Mouse (Mus musculus): Measurements from ENCODE around the gene Pawr. TPM values are rescaled to one million over a fixed set of nuclear protein-coding genes. Genes with fewer than 3 reads are reported as not detected.

The Pawr gene
- polyA plus RNA-seq, 1 experiment from 2014 or later, result 7.1 TPM

DNA sequence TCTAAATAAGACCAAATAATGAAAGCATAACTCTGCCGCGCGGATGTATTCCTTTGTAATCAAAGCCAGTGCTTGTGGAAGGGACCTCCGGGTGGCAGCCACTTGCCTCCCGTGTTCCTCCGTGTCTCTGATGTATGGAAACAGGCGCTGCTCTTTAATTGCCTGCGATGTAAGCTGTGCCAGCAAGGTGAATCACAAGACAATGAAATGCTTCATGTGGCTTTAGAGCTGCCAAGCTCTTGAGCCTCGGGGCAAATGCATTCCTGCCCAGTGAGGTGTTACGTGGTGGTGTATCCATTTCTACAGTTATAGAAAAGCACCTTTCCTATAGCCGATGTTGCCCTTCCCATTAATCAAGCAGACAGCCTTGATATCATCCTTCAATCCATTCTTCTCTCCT, 24.1 kb upstream of the Pawr start:
- Histone ChIP-seq H3K4me1 (ENCODE audit: control insufficient read depth, insufficient read depth, low read length) (no peaks in the 10 kb centered on the region), H3K4me2 (ENCODE audit: low read depth, low read length) (no peak overlapping the region), H3K9ac (ENCODE audit: low read length) (no peak overlapping the region), H3K9me3 (replicated peaks; ENCODE audit: control insufficient read depth, low read length) (no peaks in the 10 kb centered on the region), H3K27ac (ENCODE audit: low read length) (no peak overlapping the region), H3K4me3 (replicated peaks; ENCODE audit: low read length) (no peak overlapping the region), H3K27me3 (ENCODE audit: control insufficient read depth, insufficient read depth, low read length) (no peaks in the 10 kb centered on the region), H3K36me3 (ENCODE audit: control insufficient read depth, insufficient read depth, low read length) (no peaks in the 10 kb centered on the region)
- 68% methylated on average over 11 of the region's 11 CpGs for WGBS
- no peak for ATAC-seq (ENCODE audit: insufficient read depth, low FRiP score)

DNA sequence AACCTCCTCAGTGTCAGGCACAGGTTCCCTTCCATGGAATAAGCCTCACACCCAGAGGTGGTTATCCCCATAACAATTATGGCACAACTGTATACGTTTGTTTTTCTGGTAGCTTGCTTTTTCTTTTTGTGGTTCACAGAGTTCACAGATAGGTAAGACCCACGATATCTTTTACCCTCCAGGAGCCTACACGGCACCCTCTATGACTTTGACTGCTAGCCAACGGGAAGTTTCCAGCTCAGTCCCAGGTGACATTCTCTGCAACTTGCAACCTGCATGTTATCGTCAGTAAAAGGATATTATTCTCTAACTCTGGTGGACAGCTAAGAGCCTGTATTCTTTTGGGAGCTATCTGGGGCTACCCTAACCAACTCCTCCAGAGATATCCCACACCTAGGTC, 21.7 kb upstream of the Pawr start:
- H3K9ac ChIP-seq (ENCODE audit: low read length), result no peak overlapping the region
- no peak overlapping the region for H3K4me2 ChIP-seq (ENCODE audit: low read depth, low read length)
- no peaks in the 10 kb centered on the region for H3K4me1 ChIP-seq (ENCODE audit: control insufficient read depth, insufficient read depth, low read length)
- H3K27me3 ChIP-seq (ENCODE audit: control insufficient read depth, insufficient read depth, low read length), result no peaks in the 10 kb centered on the region
- H3K36me3 ChIP-seq (ENCODE audit: control insufficient read depth, insufficient read depth, low read length), result no peaks in the 10 kb centered on the region
- no peaks in the 10 kb centered on the region for H3K9me3 ChIP-seq (replicated peaks; ENCODE audit: control insufficient read depth, low read length)
- no peak overlapping the region for H3K4me3 ChIP-seq (replicated peaks; ENCODE audit: low read length)
- no peak overlapping the region for H3K27ac ChIP-seq (ENCODE audit: low read length)
- 76% methylated on average over 5 of the region's 5 CpGs for WGBS
- ATAC-seq (ENCODE audit: insufficient read depth, low FRiP score), result no peak

DNA sequence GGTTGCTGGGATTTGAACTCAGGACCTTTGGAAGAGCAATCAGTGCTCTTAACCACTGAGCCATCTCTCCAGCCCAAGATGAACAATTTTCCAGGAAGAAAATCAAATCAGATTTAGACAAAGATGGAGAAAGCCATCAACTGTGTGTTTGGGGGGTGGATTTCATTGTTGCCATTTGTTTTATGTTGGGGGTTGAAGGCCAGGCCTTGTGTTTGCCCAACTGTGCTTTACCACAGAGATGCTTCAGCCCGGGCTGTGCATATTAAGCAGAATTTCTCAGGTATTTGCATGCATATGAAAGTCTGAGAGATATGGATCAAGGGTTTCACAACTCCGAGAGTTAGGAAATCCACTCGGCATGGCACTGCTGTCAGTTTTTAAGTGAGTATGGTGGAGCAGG, 20.5 kb upstream of the Pawr start:
- H3K9ac ChIP-seq (ENCODE audit: low read length), result no peak overlapping the region
- H3K9me3 ChIP-seq (replicated peaks; ENCODE audit: control insufficient read depth, low read length), result no peaks in the 10 kb centered on the region
- H3K27me3 ChIP-seq (ENCODE audit: control insufficient read depth, insufficient read depth, low read length), result no peaks in the 10 kb centered on the region
- no peak overlapping the region for H3K4me2 ChIP-seq (ENCODE audit: low read depth, low read length)
- no peak for ATAC-seq (ENCODE audit: insufficient read depth, low FRiP score)
- no peak overlapping the region for H3K4me3 ChIP-seq (replicated peaks; ENCODE audit: low read length)
- H3K4me1 ChIP-seq (ENCODE audit: control insufficient read depth, insufficient read depth, low read length), result no peaks in the 10 kb centered on the region
- no peak overlapping the region for H3K27ac ChIP-seq (ENCODE audit: low read length)
- 85% methylated on average over 3 of the region's 3 CpGs for WGBS
- H3K36me3 ChIP-seq (ENCODE audit: control insufficient read depth, insufficient read depth, low read length), result no peaks in the 10 kb centered on the region

DNA sequence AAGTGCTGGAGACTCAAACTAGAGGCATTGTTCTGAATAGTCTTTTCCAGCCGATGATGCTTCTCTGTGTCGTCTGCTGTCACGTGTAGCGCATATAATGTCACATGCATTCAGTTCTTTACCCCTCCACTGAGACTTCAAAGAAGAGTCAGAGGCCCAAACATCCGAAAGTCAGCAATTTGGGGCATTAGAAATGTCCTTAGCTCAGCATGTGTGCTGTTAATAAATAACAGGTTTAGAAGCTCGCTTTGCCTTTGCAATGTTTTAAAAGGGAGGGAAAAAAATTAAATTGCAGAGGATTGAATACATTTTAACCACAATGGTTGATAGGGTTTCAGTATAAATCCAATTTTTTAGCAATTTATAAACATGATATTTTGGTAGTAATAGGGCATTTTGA, 18.1 kb upstream of the Pawr start:
- no peaks in the 10 kb centered on the region for H3K27me3 ChIP-seq (ENCODE audit: control insufficient read depth, insufficient read depth, low read length)
- WGBS, result 71% methylated on average over 6 of the region's 6 CpGs
- H3K9me3 ChIP-seq (replicated peaks; ENCODE audit: control insufficient read depth, low read length), result no peaks in the 10 kb centered on the region
- no peak overlapping the region for H3K9ac ChIP-seq (ENCODE audit: low read length)
- no peak overlapping the region for H3K4me2 ChIP-seq (ENCODE audit: low read depth, low read length)
- no peaks in the 10 kb centered on the region for H3K36me3 ChIP-seq (ENCODE audit: control insufficient read depth, insufficient read depth, low read length)
- no peaks in the 10 kb centered on the region for H3K4me1 ChIP-seq (ENCODE audit: control insufficient read depth, insufficient read depth, low read length)
- no peak for ATAC-seq (ENCODE audit: insufficient read depth, low FRiP score)
- H3K4me3 ChIP-seq (replicated peaks; ENCODE audit: low read length), result no peak overlapping the region
- H3K27ac ChIP-seq (ENCODE audit: low read length), result no peak overlapping the region

DNA sequence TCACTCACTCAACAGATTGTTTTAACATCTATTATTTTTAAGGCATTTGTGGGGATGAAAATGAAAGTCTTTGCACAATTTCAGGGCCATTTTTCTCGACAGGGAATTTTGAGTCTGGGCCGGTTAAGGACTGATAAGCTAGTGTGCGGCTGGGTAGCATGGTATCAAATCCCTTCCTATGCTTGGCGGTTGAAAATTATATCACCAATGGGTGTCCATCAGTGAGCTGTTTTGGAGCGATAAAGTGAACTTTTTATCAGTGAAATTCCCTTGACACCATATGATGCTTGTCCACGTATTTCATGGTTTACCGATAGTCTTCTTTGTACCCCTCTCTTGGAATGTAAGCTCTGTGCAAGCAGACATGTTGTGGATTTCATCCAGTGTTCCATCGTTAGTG, 17.5 kb upstream of the Pawr start:
- no peaks in the 10 kb centered on the region for H3K36me3 ChIP-seq (ENCODE audit: control insufficient read depth, insufficient read depth, low read length)
- H3K27ac ChIP-seq (ENCODE audit: low read length), result no peak overlapping the region
- no peak for ATAC-seq (ENCODE audit: insufficient read depth, low FRiP score)
- H3K9ac ChIP-seq (ENCODE audit: low read length), result no peak overlapping the region
- H3K4me1 ChIP-seq (ENCODE audit: control insufficient read depth, insufficient read depth, low read length), result no peaks in the 10 kb centered on the region
- no peaks in the 10 kb centered on the region for H3K9me3 ChIP-seq (replicated peaks; ENCODE audit: control insufficient read depth, low read length)
- H3K4me3 ChIP-seq (replicated peaks; ENCODE audit: low read length), result no peak overlapping the region
- H3K27me3 ChIP-seq (ENCODE audit: control insufficient read depth, insufficient read depth, low read length), result no peaks in the 10 kb centered on the region
- no peak overlapping the region for H3K4me2 ChIP-seq (ENCODE audit: low read depth, low read length)
- WGBS, result 84% methylated on average over 8 of the region's 8 CpGs

DNA sequence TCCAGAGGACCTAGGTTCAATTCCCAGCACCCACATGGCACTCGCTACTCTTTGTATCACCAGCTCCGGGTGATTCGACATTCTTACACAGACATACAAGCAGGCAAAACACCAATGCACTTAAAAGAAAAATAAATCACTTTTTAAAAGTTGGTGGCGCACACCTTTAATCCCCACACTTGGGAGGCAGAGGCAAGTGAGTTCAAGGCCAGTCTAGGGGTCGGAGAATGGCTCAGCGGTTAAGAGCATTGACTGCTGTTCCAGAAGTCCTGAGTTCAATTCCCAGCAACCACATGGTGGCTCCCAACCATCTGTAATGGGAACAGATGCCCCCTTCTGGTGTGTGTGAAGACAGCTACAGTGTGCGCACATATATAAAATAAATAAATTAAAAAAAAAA, 16.7 kb upstream of the Pawr start:
- Histone ChIP-seq H3K27me3 (ENCODE audit: control insufficient read depth, insufficient read depth, low read length) (no peaks in the 10 kb centered on the region), H3K4me1 (ENCODE audit: control insufficient read depth, insufficient read depth, low read length) (no peaks in the 10 kb centered on the region), H3K36me3 (ENCODE audit: control insufficient read depth, insufficient read depth, low read length) (no peaks in the 10 kb centered on the region), H3K4me3 (replicated peaks; ENCODE audit: low read length) (no peak overlapping the region), H3K27ac (ENCODE audit: low read length) (no peak overlapping the region), H3K4me2 (ENCODE audit: low read depth, low read length) (no peak overlapping the region), H3K9ac (ENCODE audit: low read length) (no peak overlapping the region), H3K9me3 (replicated peaks; ENCODE audit: control insufficient read depth, low read length) (no peaks in the 10 kb centered on the region)
- WGBS, result 93% methylated on average over 7 of the region's 7 CpGs
- ATAC-seq (ENCODE audit: insufficient read depth, low FRiP score), result no peak

DNA sequence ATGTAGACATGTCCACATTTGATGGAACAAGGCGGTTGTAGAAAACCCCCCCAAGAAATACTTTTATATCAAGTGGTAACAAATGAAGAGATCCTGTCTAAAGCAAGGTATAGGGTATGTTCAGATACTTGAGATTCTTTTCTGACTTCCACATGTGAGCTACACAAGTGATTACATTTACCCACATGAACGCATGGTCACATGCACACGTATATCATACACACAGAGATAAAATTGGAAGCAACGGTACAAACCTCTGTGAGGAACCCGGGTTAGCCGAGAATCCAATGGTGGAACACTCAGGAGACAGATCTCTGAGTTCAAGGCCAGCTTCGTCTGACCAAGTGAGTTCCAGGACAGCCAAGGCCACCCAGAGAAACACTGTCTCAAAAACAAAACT, 3.6 kb upstream of the Pawr start:
- Histone ChIP-seq H3K27me3 (ENCODE audit: control insufficient read depth, insufficient read depth, low read length) (no peaks in the 10 kb centered on the region), H3K4me3 (replicated peaks; ENCODE audit: low read length) (no peak overlapping the region), H3K9ac (ENCODE audit: low read length) (no peak overlapping the region), H3K4me1 (ENCODE audit: control insufficient read depth, insufficient read depth, low read length) (no peaks in the 10 kb centered on the region), H3K4me2 (ENCODE audit: low read depth, low read length) (no peak overlapping the region), H3K9me3 (replicated peaks; ENCODE audit: control insufficient read depth, low read length) (0 out of 2 replicates have a peak, but pooled peaks cover 4% of the 10 kb centered on the region), H3K27ac (ENCODE audit: low read length) (no peak overlapping the region), H3K36me3 (ENCODE audit: control insufficient read depth, insufficient read depth, low read length) (no peaks in the 10 kb centered on the region)
- 86% methylated on average over 7 of the region's 7 CpGs for WGBS
- no peak for ATAC-seq (ENCODE audit: insufficient read depth, low FRiP score)

DNA sequence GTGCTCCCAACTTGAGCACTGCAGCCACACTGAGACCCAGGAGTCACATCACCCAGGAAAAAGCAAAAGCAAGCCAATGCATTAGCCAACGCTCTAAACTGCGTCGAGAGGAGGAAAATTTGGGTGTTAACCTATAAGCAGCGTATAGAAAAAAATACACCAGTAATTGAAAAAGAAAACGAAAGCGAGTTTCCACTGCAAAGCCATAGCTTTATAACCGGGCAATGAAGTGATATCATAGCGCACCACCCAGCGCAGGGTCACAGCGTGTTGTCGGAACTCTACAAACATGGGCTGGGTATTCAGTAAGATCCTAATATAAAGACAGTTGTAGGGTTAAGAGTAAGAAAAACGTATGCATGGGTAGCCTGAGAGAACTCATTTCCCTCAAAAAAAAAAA, 2.9 kb upstream of the Pawr start:
- Histone ChIP-seq H3K4me2 (ENCODE audit: low read depth, low read length) (no peak overlapping the region), H3K27ac (ENCODE audit: low read length) (no peak overlapping the region), H3K36me3 (ENCODE audit: control insufficient read depth, insufficient read depth, low read length) (no peaks in the 10 kb centered on the region), H3K9ac (ENCODE audit: low read length) (no peak overlapping the region), H3K4me3 (replicated peaks; ENCODE audit: low read length) (no peak overlapping the region), H3K4me1 (ENCODE audit: control insufficient read depth, insufficient read depth, low read length) (no peaks in the 10 kb centered on the region; the same call in 1 of the 2 replicates), H3K27me3 (ENCODE audit: control insufficient read depth, insufficient read depth, low read length) (no peaks in the 10 kb centered on the region), H3K9me3 (replicated peaks; ENCODE audit: control insufficient read depth, low read length) (0 out of 2 replicates have a peak, but pooled peaks cover 4% of the 10 kb centered on the region)
- ATAC-seq (ENCODE audit: insufficient read depth, low FRiP score), result no peak
- WGBS, result 76% methylated on average over 12 of the region's 12 CpGs

DNA sequence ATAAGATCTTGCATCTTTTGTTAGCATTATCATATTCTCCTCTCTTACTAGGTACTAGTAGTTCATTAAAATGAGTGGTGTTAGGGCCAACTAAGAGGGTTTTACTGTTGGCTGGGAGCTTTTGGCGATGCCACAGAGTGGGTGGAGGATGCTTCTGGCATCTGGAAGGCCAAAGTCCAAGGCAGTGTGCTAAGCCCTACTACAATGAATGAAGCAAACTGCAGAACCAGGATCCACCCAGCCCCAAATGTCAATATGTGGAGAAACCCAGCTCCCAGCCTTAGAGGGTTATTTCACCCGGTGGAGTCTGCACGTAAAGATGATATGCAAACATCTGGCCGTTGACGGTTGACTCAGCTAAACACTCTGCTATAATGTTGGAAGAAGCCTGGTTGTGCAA, 2.1 kb upstream of the Pawr start:
- Histone ChIP-seq H3K9me3 (replicated peaks; ENCODE audit: control insufficient read depth, low read length) (no peaks in the 10 kb centered on the region), H3K27ac (ENCODE audit: low read length) (peak overlapping the region; percentile 52; the same call in 1 of the 2 replicates), H3K4me1 (ENCODE audit: control insufficient read depth, insufficient read depth, low read length) (no peaks in the 10 kb centered on the region; the same call in 1 of the 2 replicates), H3K27me3 (ENCODE audit: control insufficient read depth, insufficient read depth, low read length) (no peaks in the 10 kb centered on the region), H3K4me3 (replicated peaks; ENCODE audit: low read length) (no peak overlapping the region), H3K4me2 (ENCODE audit: low read depth, low read length) (no peak overlapping the region), H3K9ac (ENCODE audit: low read length) (no peak overlapping the region), H3K36me3 (ENCODE audit: control insufficient read depth, insufficient read depth, low read length) (no peaks in the 10 kb centered on the region)
- no peak for ATAC-seq (ENCODE audit: insufficient read depth, low FRiP score)
- WGBS, result 51% methylated on average over 5 of the region's 5 CpGs

DNA sequence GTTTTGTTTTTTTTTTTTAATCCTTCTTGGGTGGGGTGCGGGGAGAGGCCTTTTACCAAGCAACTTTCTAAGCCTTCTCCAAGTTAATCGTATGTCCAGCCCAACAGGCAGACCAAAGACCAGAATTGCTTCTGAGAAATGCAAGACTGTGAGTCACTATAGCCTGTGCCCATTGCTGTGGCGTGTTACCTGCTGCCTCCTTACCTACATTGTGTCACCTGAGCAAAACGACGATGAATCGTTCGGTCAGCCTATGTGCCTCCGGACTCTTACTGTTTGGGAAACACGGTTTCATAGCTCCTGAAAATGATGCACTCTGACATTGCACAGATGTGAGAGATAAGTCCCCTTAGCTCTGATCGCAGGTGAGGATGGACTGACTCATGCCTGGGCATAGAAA, 957 bp upstream of the Pawr start:
- no peaks in the 10 kb centered on the region for H3K9me3 ChIP-seq (replicated peaks; ENCODE audit: control insufficient read depth, low read length)
- peak overlapping the region; percentile 77 for H3K4me2 ChIP-seq (ENCODE audit: low read depth, low read length)
- no peaks in the 10 kb centered on the region; the same call in 1 of the 2 replicates for H3K4me1 ChIP-seq (ENCODE audit: control insufficient read depth, insufficient read depth, low read length)
- WGBS, result 11% methylated on average over 10 of the region's 10 CpGs
- H3K9ac ChIP-seq (ENCODE audit: low read length), result peak overlapping the region; percentile 80
- H3K27ac ChIP-seq (ENCODE audit: low read length), result peak overlapping the region; percentile 64; the same call in 1 of the 2 replicates
- ATAC-seq (ENCODE audit: insufficient read depth, low FRiP score), result no peak
- no peaks in the 10 kb centered on the region for H3K27me3 ChIP-seq (ENCODE audit: control insufficient read depth, insufficient read depth, low read length)
- peak overlapping the region; percentile 82 for H3K4me3 ChIP-seq (replicated peaks; ENCODE audit: low read length)
- no peaks in the 10 kb centered on the region for H3K36me3 ChIP-seq (ENCODE audit: control insufficient read depth, insufficient read depth, low read length)

Data from stomach, embryonic 16.5 days (tissue).